Mouse (Mus musculus): ENCODE data around the gene Sec24c. TPM values are rescaled to one million over a fixed set of nuclear protein-coding genes. Genes with fewer than 3 reads are reported as not detected.

Gene Sec24c
- total RNA-seq, 1 experiment from 2014 or later = 209 TPM

DNA sequence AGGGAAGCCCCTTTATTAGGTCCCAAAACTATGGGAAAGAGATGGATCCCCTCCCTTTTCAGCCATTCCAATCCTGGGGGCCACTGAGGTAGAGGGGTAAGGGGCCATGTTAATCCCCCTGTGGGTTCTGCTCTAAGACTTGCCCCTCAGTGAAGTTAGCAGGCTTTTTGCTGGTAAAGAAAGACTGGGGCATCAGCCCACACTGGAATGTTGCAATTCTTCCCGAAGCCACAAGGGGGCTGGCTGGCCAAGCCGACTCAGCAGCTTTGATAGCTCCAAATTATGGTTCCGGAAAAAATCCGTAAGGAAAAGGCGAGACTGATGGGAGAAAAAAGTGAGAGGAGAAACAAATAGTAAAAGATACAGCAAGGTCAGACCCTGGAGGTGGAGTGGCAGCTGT is 49.9 kb downstream of the Sec24c start:
- no peak for ATAC-seq (ENCODE audit: extremely low read depth, insufficient number of reproducible peaks, low FRiP score, poor library complexity, severe bottlenecking)

DNA sequence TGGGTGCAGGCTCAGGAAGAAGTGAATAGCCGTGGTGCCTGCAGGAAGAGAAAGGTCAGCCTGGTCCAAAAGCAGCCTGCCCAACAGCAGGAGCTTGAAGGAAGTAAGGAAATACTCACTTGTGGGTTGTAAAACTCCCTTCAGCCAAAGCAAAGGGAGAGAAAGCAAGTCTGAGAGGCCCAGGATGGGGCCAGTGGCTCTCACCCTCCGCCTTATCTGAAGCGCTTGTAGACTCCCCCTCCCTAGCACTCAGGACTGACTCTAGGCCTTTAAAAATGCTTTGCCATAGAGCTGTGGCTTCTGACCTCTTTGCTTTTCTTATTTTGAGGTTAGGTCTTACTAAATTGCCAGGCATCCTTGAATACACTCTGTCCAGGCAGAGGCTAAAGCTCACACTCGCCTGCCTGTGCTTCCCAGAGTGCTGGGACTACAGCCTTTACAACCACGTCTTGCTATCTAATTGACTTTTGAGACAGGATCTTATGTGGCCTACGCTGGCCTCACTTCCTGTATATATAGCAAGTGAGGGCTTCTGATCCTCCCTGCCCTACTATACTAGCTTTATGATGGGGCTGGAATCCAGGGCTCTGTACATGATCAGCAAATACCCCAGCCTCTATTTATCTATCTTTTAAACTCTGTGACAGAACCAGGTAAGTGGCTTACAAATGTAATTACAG is 51.7 kb downstream of the Sec24c start:
- no peak for ATAC-seq (ENCODE audit: extremely low read depth, insufficient number of reproducible peaks, low FRiP score, poor library complexity, severe bottlenecking)

DNA sequence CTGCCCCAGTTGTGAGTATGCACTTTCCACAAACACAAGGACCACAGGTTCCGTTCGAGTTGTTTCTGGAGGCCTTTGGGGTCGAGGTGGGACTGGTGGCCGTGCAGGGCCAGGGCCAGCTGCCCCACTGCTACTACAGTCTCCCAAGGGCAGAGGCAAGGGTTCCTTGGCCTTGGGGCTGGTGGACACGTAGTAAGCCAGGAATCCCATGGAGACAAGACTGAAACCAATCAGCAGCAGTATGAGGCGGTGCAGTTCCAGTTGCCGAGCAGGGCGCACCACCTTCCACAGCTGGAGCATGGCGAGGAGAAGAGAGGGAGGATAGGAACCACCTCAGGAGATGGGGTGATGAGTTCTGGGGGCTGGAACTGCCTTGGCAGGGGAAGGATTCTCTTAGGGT is 55.8 kb downstream of the Sec24c start:
- no peak for ATAC-seq (ENCODE audit: extremely low read depth, insufficient number of reproducible peaks, low FRiP score, poor library complexity, severe bottlenecking)

DNA sequence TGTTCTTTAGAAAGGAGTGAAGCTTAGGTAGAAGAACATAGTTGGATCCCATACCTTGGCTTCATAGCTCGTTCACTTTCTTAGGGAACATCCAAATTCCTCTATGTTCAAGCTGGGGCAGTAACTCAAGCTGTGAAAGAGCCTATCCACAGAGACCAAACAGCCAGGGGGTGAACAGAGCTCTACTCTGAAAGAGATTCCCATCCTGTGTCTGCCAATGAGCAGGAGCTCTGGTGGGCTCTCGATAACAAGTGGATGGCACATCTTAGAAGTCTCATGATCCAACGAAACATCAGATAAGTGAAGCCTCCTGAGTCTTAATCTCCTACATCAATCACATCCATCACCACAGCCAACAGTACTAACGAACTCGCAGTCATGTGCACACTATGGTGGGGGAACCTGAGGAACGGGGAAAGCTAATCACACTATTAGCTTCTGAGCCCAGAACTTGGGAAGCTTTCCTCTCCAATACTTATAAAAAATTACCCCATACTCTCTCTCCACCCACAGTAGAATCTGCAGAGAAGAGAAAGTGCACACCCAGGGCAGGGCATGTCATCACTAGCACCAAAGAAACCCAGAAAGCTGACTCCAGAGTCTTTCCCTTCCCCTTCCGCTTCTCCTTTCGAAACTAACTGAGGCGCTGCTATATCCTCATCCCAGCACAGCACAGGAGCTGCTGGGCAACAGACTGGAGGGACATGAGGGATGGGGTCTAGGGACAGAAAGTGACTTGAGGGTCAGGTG is 56.9 kb downstream of the Sec24c start:
- no peak for ATAC-seq (ENCODE audit: extremely low read depth, insufficient number of reproducible peaks, low FRiP score, poor library complexity, severe bottlenecking)

DNA sequence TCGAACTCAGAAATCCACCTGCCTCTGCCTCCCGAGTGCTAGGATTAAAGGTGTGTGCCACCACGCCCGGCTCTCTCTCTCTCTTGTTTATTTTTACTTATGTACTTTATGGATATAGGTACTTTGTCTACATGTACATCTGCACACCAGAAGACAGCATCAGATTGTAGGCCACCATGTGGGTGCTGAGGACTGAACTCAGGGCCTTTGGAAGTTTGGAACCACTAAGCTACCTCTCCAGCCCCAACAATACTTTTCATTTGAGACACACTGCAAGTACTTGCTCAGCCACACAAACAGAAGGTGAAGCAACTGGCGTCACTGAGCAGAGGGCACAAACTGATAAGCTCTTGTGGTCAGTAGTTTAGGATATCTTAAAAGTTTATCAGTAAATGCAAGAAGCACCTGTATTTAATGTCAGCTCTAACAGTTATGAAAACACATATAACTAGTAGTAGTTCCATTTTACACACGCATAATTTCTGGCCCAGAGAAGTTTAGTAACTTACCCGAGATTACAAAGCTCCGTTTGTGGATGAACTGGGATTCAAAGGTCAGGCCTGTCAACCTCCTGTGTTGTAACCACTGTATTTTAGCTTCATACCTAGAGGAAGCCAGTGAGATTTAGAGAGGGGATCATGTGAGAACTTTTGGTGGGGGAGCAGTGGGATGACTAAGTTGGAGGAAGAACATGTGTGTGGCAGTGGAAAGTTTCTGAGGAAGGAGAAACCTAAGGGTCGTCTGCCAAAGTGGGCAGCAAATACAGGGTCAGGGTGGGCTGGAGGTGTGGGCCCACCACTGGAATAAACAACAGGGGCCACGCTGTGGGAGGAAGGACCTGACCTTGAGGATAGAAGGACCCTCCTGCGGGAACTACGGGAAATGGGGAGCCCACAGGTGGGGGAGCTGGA is 59.2 kb downstream of the Sec24c start:
- ATAC-seq (ENCODE audit: extremely low read depth, insufficient number of reproducible peaks, low FRiP score, poor library complexity, severe bottlenecking) = no peak

DNA sequence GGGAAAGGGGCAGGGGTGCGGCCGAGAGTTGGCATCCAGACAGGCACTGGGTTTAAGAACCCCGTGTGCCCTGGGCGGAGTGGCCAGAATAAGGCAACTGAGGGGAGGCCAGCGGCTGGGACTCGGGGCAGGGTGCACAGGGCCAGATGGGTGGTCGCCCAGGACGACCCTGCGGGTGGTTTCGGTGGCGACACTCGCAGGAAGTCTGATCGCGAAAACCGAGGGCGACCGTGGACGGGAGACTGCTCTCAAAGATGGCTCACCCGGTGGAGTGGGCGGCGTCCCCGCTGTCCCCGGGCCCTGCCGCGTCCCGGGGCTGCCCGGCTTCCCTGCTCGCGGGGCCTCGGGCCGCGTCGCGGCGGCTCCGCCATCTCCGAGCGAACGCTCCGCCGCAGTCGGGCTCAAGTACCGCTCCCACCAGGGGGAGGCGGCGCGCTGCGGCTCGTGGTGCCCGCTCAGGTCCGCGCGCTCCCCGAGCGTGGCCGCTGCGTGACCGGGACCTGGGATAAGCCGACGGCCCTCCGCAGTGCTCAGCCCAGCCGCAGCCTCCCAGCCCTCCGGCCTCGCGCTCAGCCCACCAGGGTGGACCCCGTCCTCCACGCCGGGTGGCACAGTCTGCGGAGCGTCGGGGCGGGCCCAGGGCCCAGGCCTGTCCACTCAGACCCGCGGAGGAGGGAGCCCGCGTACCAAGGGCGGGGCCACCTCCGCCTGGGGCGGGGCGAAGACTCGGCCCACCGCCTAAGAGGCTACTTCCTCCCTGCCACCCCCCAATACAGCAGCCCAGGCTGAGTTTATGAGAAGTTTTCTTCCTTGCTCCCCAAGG is 60.1 kb downstream of the Sec24c start, which contains the start of gene Ndst2:
TSS of gene Ndst2 (minus strand) at position 611 of the 823 bp plus-strand sequence.
- peak; percentile 87 for ATAC-seq (ENCODE audit: extremely low read depth, insufficient number of reproducible peaks, low FRiP score, poor library complexity, severe bottlenecking)

DNA sequence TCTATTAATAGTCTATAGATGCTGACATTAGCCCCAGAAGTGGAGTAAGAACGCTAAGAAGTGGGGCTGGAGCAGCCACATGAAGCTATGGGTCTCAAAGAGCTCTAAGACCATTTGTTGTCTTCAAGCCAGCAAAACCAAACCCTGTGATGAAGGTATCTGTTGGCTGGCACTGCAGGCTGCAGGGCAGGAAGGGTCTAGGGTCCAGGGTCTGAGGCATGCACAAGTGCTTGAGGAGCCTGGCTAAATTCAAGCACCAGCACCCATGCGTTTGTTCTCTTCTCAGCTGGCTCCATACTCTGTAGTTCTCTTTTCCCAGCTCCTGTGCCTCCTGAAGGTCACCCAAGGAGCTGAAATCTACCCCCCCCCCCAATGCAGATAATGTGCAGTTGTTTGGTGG is 60.9 kb downstream of the Sec24c start:
- no peak for ATAC-seq (ENCODE audit: extremely low read depth, insufficient number of reproducible peaks, low FRiP score, poor library complexity, severe bottlenecking)

DNA sequence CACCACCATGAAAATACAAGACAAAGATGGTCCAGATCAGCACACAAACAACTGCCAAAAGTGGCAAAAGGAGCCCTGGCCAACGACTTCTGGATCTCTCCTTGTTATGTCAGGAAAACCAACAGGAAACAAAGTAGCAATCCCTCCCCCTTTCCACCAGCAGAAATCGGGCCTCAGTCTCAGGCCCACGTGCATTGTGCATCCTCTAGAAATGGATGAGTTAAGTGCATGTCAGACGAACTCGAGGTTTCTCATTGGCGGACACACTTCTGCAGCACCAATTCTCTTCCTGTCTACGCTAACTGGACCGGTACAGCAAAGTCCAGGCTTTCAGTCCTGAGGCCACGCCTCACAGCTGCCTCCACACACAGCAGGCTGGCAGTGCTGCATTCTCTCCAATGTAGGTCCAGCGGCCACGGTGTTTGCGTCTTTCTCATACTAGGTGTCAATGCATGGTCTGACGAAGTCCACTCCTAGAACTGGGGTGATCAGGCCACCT is 61.8 kb downstream of the Sec24c start:
- no peak for ATAC-seq (ENCODE audit: extremely low read depth, insufficient number of reproducible peaks, low FRiP score, poor library complexity, severe bottlenecking)

DNA sequence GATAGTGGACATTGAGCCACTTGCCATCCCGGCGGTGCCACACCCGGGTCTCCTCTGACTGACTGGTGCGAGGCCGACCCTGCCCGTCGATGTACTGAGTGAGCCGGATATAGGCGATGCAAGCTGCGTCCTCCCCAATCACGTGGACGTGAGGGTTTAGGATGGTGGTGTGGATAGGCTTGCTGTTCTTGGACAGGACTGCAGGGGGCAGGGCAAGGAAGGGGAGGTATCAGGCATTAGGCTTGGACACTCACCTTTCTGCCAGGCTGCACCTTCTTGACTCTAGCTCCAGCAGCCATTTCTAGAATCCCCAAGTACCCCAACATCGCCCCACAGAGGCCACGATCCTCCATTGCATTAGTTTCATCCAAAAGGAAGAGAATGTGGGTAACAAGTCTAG is 63.2 kb downstream of the Sec24c start:
- ATAC-seq (ENCODE audit: extremely low read depth, insufficient number of reproducible peaks, low FRiP score, poor library complexity, severe bottlenecking) = peak; percentile 20; the same call in 1 of the 2 replicates

DNA sequence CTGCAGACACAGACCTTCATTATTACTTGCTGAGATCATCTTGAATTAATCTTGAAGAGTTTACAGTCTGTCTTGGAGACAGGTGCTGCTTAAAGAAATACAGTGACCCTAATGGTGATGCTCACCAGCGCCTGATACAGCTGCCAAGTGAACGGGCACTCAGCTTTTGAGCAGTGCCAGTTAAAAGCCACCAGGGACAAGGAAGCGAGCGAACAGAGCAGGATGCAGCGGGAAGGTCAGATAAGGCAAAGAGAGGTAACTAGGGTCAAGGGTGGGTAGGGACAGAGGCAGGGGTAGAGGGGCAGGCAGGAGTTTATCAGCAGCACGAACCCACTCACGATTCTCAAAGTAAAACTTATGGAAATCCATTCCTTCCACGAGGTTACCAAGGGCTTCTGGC is 64.4 kb downstream of the Sec24c start:
- no peak for ATAC-seq (ENCODE audit: extremely low read depth, insufficient number of reproducible peaks, low FRiP score, poor library complexity, severe bottlenecking)

DNA sequence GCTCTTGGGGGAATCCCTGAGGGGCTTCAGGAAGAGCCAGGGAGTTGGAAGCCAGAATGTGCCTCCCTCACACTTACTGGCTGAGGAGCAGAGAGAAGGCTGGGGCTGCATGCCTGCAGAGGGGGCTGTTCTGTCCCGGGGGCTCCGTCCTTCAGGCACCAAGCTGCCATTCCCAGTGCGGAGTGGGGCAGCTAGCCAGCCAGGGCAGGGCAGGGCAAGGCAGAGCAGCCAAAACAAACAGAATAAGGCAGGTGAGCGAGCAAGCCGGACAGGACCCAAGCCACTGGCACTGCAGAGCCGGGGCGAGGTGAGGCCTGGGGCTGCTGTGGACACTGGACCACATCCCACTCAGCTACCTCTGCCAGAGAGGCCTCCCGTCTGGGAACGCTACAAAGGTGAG is 67.2 kb downstream of the Sec24c start:
- no peak for ATAC-seq (ENCODE audit: extremely low read depth, insufficient number of reproducible peaks, low FRiP score, poor library complexity, severe bottlenecking)

DNA sequence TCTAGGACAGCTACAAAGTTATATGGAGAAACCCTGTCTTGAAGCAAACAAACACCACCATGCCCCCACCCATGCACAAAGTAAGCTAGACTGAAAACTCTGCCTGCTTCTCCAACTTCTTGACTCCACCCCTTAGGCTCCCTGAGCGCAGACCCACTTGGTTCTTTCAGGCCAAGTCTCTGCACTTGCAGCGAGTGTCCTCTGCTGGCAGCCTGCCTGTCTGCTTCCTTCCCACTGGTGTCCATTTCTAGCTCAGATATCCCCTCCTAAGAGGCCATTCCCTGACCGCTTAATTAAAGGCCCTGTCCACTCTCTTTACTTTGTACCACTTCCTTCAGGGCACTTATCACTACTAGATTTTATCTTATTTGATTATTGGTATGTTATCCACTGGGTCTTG is 69.5 kb downstream of the Sec24c start:
- no peak for ATAC-seq (ENCODE audit: extremely low read depth, insufficient number of reproducible peaks, low FRiP score, poor library complexity, severe bottlenecking)

Other genes starting within 250 kb of the Sec24c start
- gene Cfap70, start 222.1 kb upstream of the Sec24c start, total RNA-seq (2017) = not detected in 2 replicates
- 83.6 and 84.7 TPM in 2 replicates for gene Anxa7, start 194.2 kb upstream of the Sec24c start, total RNA-seq (2017)
- 2.9 and 3.7 TPM in 2 replicates for gene Mss51, start 177.4 kb upstream of the Sec24c start, total RNA-seq (2017)
- gene Ppp3cb, start 127.7 kb upstream of the Sec24c start, total RNA-seq (2017) = 88.2 and 88.3 TPM in 2 replicates
- 3.2 and 4.5 TPM in 2 replicates for gene Usp54, start 33.2 kb upstream of the Sec24c start, total RNA-seq (2017)
- gene Myoz1, start 17.8 kb upstream of the Sec24c start, total RNA-seq (2017) = not detected in 2 replicates
- gene Synpo2l, start 6.0 kb upstream of the Sec24c start, total RNA-seq (2017) = 0.12 TPM in 1 of 2 replicates, not detected in the other
- 5.6 and 5.7 TPM in 2 replicates for gene Fut11, start 20.7 kb downstream of the Sec24c start, total RNA-seq (2017)
- 43.1 and 47.8 TPM in 2 replicates for gene Chchd1, start 28.7 kb downstream of the Sec24c start, total RNA-seq (2017)
- 97.9 and 103 TPM in 2 replicates for gene Zswim8, start 33.2 kb downstream of the Sec24c start, total RNA-seq (2017)
- 18.2 and 21.4 TPM in 2 replicates for gene Ndst2, start 60.3 kb downstream of the Sec24c start, total RNA-seq (2017)
- 53.7 and 64.2 TPM in 2 replicates for gene Camk2g, start 119.8 kb downstream of the Sec24c start, total RNA-seq (2017)
- gene Plau, start 162.4 kb downstream of the Sec24c start, total RNA-seq (2017) = 0.12 and 0.81 TPM in 2 replicates